ENCODE assay signal across 8 mouse cellular contexts in the genomic region with DNA sequence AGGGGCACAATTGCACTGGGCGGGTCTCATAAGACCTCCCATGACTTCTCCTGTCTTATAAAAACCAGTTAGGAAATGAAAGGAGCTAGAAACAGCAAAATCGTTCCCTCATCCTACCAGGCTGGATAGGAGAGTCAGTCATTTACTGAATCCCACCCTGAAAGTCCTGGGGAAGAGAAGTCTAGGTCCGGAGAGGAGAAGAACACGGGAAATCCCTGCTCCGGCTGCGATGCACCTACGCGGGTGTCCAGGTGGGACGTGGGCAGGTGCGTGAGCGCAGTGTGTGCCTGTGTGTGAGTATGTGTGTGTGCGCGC. TPM values are rescaled to one million over a fixed set of nuclear protein-coding genes. Genes with fewer than 3 reads are reported as not detected.
DNase-seq lines count a peak whose midpoint lies in the region; ATAC-seq and TF ChIP-seq lines count a peak whose summit lies in the region.

No protein-coding gene starts in this region.

- H3K9me3 ChIP-seq in E14TG2a.4 (ENCODE audit: low read length), result no peaks in the 10 kb centered on the region
- H3K9me3 ChIP-seq in forebrain, postnatal 0 days (ENCODE audit: low read length), result no peaks in the 10 kb centered on the region
- no peaks in the 10 kb centered on the region for H3K9me3 ChIP-seq in liver, postnatal 0 days (ENCODE audit: low read length)

- DNase-seq in gastrocnemius, adult 2 months, result no peak
- no peak for DNase-seq in gastrocnemius, adult 8-10 months (ENCODE audit: low spot score in 2 of 2)
- DNase-seq in forebrain, postnatal 0 days, result peak; percentile 61
- DNase-seq in liver, postnatal 0 days, result no peak
- DNase-seq in adrenal gland, postnatal 25 days, result no peak
- no peak for DNase-seq in ovary, postnatal 10 days (ENCODE audit: low spot score)
- DNase-seq in cerebellum, postnatal 4 days (ENCODE audit: low spot score in 2 of 2), result no peak

- intact Hi-C loops in gastrocnemius, adult 2 months (cut with DNase I), result no loop called here

- ATAC-seq in forebrain, postnatal 0 days, result no peak
- ATAC-seq in liver, postnatal 0 days, result no peak

- TF ChIP-seq EP300 in liver, postnatal 0 days (IDR thresholded peaks at IDR 0.05; ENCODE audit: low read depth), result no peak

- peak overlapping the region; percentile 77 for H3K4me2 ChIP-seq in forebrain, postnatal 0 days (ENCODE audit: low read depth)
- peak overlapping the region; percentile 84 for H3K4me2 ChIP-seq in liver, postnatal 0 days (ENCODE audit: low read depth, low read length)

- no peak for TF ChIP-seq CTCF in gastrocnemius, adult 2 months (IDR thresholded peaks at IDR 0.05)
- TF ChIP-seq CTCF in E14TG2a.4 (conservative IDR thresholded peaks at IDR 0.05; ENCODE audit: low read length), result no peak
- TF ChIP-seq CTCF in forebrain, postnatal 0 days (IDR thresholded peaks at IDR 0.05; ENCODE audit: low read depth), result no peak
- no peak for TF ChIP-seq CTCF in liver, postnatal 0 days (IDR thresholded peaks at IDR 0.05; ENCODE audit: low read depth)

- peaks cover 25% of the 10 kb centered on the region for H3K4me1 ChIP-seq in E14TG2a.4 (replicated peaks; ENCODE audit: low read depth, low read length)
- peaks cover 6% of the 10 kb centered on the region; the same call in 1 of the 2 replicates for H3K4me1 ChIP-seq in forebrain, postnatal 0 days (ENCODE audit: insufficient read depth)
- peaks cover 8% of the 10 kb centered on the region; the same call in 1 of the 2 replicates for H3K4me1 ChIP-seq in liver, postnatal 0 days (ENCODE audit: insufficient read depth)

- H3K27me3 ChIP-seq in E14TG2a.4 (ENCODE audit: insufficient read depth, low read length), result peaks cover 81% of the 10 kb centered on the region
- no peaks in the 10 kb centered on the region for H3K27me3 ChIP-seq in forebrain, postnatal 0 days (ENCODE audit: insufficient read depth, low read length)
- peaks cover 62% of the 10 kb centered on the region for H3K27me3 ChIP-seq in liver, postnatal 0 days (ENCODE audit: insufficient read depth, low read length)

- H3K4me3 ChIP-seq in gastrocnemius, adult 2 months, result peak overlapping the region; percentile 89
- peak overlapping the region; percentile 81 for H3K4me3 ChIP-seq in E14TG2a.4 (replicated peaks; ENCODE audit: low read length)
- H3K4me3 ChIP-seq in forebrain, postnatal 0 days (ENCODE audit: low read depth, low read length), result peak overlapping the region; percentile 85
- peak overlapping the region; percentile 56 for H3K4me3 ChIP-seq in liver, postnatal 0 days (ENCODE audit: low read depth, low read length)

- H3K9ac ChIP-seq in forebrain, postnatal 0 days, result peak overlapping the region; percentile 91
- H3K9ac ChIP-seq in liver, postnatal 0 days (replicated peaks), result no peak overlapping the region

- peak overlapping the region; percentile 24; the same call in 1 of the 2 replicates for H3K27ac ChIP-seq in gastrocnemius, adult 2 months
- peak overlapping the region; percentile 95 for H3K27ac ChIP-seq in forebrain, postnatal 0 days (ENCODE audit: low read depth, low read length)
- no peak overlapping the region for H3K27ac ChIP-seq in liver, postnatal 0 days (ENCODE audit: low read depth)

- 5% methylated on average over 13 of the region's 13 CpGs for WGBS in forebrain, postnatal 0 days
- WGBS in liver, postnatal 0 days (ENCODE audit: insufficient replicate concordance), result 5% methylated on average over 13 of the region's 13 CpGs

- no peaks in the 10 kb centered on the region for H3K36me3 ChIP-seq in E14TG2a.4 (ENCODE audit: insufficient read depth, low read length)
- H3K36me3 ChIP-seq in forebrain, postnatal 0 days (ENCODE audit: insufficient read depth), result no peaks in the 10 kb centered on the region
- no peaks in the 10 kb centered on the region for H3K36me3 ChIP-seq in liver, postnatal 0 days (replicated peaks; ENCODE audit: insufficient read depth, low read length)

RNA-seq across cellular contexts. Expression of a gene that starts 1.2 kb away (rescaled TPM):
- 1 to 10 TPM; 1.4 to 4.6 TPM for total RNA-seq in gastrocnemius, adult 2 months (2021)
- total RNA-seq in gastrocnemius, adult 8-10 months (2022), result 1 to 10 TPM; 1.6 to 2.9 (median 2.0) TPM
- 45.5 and 51.5 TPM in 2 replicates for total RNA-seq in forebrain, postnatal 0 days (2014; rRNA removed)
- 9.5 and 12.0 TPM in 2 replicates for polyA plus RNA-seq in forebrain, postnatal 0 days (2015; fragmentation: Nextera tagmentation; extraction: Ambion mirVana)
- 0.36 and 0.37 TPM in 2 replicates for polyA plus RNA-seq in liver, postnatal 0 days (2015; fragmentation: Nextera tagmentation; extraction: Ambion mirVana)
- total RNA-seq in adrenal gland, postnatal 25 days (2021), result 3.6 and 5.0 TPM in 2 replicates
